Mouse (Mus musculus): Measurements from ENCODE around the gene Raver1.

The Raver1 gene

DNA sequence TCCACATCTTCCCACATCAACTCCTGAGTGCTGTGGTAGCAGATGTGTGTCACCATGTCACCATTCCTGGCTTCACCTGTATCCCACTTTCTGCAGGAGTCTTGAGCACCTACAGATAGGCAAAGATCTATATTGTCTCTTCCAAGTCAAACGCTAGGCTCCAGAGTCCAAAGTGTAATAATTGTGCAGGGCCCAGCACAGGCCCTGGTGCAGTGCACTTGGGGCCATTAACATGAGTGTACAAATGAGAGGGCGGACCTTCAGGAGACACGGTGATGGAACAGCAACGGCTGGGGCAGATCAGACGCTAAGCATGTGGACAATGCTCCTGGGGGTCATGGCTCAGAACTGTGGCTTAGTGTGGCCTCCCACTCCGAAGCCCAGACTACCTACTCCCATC lies 21.9 kb upstream of the Raver1 start:
- in situ Hi-C loops (cut with MboI; ENCODE audit: low pct_unique_long_range_greater_than_20kb in 1 of 2, low sequenced_read_pairs in 2 of 2, unreplicated experiment in 1 of 2) = no loop called here

DNA sequence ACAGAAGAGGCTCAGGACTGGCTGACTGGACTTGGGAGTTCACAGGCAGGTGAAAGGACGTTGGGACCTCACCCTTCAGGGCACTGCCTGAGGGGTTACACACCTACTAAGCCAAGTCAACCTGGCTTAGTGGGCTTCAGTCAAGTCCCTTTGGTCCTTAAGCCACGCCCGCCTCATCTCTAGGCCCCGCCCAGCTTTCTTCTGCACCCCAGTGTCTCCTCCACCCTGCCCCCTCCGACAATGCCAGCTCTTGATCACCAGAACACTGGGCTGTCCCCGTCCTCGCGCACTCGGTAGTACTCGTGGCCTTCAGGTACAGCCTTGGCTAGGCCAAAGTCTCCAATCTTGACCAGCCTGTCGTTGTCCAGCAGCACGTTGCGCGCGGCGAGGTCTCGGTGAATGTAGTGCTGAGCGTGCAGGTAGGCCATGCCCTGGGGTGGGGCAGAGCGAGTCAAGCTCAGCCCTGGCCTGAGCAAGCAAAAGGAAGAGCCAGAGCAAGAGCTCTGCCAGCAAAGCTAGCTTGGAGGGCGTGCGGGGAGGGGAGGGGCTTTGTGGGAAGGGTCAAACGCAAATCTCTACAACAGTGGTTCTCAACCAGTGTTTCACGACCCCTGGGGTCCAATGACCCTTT lies 15.9 kb upstream of the Raver1 start:
- in situ Hi-C loops (cut with MboI; ENCODE audit: low pct_unique_long_range_greater_than_20kb in 1 of 2, low sequenced_read_pairs in 2 of 2, unreplicated experiment in 1 of 2) = no loop called here

DNA sequence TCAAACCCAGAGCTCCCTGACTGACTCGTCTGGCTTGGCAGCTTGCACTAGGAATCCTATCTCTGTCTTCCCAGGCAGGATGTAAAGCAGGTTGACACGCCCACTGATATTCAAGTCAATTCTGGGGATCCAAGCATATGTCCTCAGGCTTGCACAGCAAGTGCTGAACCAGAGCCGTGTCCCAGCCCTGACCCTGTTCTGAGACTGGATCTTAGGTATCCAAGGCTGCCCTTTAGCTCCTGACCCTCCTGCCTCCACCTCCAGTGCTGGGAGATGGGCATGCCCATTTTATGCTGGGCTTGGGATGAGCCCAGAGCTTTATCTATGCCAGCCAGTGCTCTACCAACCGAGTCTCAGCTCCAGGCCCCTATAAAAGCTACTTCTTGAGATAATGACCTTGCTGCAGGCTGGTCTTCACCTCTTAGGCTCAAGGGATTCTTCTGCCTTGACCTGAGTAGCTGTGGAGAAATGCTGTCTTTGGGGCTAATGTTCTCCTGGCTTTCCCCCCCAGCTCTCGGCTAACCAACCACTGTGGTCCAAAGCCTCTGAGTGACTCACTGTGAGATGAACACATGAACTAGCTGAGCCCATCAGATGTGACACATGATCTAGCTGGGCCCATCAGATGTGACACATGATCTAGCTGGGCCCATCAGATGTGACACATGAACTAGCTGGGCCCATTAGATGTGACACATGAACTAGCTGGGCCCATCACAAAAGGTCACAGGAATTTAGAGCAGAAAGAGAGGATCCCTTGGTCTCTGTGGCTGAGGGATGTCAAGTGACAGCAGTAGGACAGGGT lies 14.2 kb upstream of the Raver1 start:
- in situ Hi-C loops (cut with MboI; ENCODE audit: low pct_unique_long_range_greater_than_20kb in 1 of 2, low sequenced_read_pairs in 2 of 2, unreplicated experiment in 1 of 2) = no loop called here

DNA sequence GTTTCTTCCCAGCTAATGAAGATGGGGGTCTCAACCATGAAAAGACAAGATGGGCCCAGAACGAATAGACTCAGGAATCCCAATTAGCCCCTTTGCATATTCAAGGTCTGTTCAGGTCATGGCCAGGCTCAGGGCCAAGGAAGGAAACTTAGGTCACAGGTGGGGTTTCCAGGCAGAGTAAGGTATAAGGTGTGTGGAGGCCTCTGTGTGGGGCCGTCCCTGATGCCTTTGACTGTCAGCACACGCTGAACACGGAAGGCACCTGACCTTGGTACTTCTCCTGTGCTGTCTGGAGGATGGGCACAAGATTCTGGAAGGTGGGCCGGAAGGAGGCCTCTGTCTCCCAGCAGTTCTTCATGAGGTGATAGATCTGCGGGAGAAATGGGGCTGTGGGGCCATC lies 13.0 kb upstream of the Raver1 start:
- in situ Hi-C loops (cut with MboI; ENCODE audit: low pct_unique_long_range_greater_than_20kb in 1 of 2, low sequenced_read_pairs in 2 of 2, unreplicated experiment in 1 of 2) = no loop called here

DNA sequence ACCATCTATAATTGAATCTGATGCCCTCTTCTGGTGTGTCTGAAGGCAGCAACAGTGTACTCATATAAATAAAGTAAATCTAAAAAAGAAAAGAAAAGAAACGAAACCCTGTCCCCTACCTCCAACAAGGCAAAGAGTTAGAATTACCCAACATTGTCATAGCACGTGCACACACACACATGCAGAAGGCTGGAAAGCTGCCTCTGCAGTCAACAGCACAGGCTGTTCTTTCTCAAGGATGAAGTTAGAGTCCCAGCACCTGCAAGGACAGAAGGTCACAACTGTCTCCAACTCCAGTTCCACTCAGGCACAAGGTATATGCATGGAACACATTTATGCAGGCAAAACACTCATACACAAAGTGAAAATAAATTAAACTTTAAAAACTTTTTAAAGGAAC lies 10.3 kb upstream of the Raver1 start:
- in situ Hi-C loops (cut with MboI; ENCODE audit: low pct_unique_long_range_greater_than_20kb in 1 of 2, low sequenced_read_pairs in 2 of 2, unreplicated experiment in 1 of 2) = no loop called here

DNA sequence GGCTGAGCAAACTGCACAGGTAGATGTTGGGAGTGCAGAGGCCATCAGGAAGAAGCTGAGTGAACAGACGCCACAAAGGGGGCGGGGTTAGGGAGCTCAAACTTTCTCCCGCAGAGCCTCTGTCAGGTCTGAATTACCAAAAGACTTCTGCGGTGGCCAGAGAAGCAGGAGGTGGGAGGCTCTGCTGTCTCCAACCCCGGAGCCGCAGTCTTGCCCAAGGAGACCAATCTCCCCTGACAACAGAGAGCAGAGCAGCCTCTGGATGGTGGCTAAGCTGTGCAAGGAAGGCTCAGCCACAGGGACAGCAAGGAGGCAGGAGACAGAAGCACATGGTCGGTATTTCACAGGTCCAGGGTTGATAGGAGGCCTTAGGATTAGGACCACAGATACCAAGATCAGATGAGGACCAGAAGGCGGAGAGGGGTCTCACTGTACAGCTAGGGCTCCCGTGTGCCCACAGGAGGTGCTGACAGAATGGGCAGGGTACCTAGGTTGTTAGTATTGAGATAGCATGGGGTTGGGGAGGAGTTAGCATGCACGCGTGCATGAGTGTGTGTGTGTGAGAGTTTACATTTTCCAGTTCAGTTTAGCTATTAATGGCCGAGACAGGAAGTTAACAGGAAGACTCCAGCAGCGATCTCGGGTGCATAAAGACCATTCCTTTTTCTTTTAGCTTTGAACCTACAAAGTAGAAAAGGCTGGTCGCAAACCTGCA lies 8.8 kb upstream of the Raver1 start:
- in situ Hi-C loops (cut with MboI; ENCODE audit: low pct_unique_long_range_greater_than_20kb in 1 of 2, low sequenced_read_pairs in 2 of 2, unreplicated experiment in 1 of 2) = no loop called here

DNA sequence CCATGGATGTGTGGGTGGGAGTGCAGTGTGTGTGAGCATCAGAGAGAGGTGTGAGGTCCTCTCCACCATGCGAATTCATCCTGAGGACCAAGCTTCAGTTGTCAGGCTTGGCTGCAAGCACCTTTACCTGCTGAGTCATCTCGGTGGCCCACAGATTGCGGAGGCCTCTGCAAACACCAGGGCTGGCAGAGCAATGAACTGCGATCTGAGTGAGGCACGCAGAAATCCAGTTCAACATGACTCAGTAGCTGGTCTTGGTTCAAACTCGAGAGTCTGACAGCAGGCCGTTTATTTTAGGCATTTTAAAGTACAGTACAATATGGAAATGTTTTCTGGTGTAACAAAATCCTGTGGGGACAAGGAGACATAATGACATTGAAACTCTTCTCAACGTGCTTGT lies 6.0 kb upstream of the Raver1 start:
- in situ Hi-C loops (cut with MboI; ENCODE audit: low pct_unique_long_range_greater_than_20kb in 1 of 2, low sequenced_read_pairs in 2 of 2, unreplicated experiment in 1 of 2) = no loop called here

DNA sequence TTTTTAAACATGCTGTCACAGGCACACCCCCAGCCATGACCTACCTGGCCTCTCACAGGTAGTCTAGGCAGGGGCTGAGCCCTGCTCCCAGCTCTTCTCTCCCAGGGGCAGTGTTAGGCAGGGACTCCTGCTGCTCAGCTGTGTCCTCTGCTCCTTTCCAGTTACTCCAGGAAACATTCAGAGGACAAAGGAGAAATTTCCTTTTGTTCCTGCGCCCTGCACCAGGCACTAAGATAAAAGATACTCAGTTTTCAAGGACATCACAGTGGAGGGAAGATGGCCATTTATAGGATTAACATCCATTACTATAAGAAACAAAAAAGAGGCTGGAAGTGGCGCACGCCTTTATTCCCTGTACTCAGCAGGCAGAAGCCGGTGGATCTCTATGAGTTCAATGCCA lies 4.2 kb upstream of the Raver1 start:
- in situ Hi-C loops (cut with MboI; ENCODE audit: low pct_unique_long_range_greater_than_20kb in 1 of 2, low sequenced_read_pairs in 2 of 2, unreplicated experiment in 1 of 2) = no loop called here

DNA sequence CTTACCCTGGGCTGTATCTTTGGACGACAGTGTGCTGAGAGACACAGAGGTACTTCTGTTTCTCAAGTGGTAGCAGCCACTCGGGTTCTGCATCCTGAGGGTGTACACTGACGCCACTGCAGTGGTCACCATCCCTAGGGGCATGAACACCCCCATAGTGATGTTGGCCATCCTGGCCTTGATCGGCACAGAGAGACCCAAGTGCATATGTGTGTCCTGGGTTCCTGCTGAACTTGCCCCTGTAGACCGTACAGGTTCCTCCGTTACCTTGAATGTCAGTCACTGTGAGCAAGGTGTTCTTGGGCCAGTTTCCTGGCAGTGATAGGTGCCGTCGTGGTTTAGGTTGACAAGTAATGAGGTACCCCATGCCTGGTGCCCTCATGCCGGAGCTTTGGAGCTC lies 1.6 kb upstream of the Raver1 start:
- in situ Hi-C loops (cut with MboI; ENCODE audit: low pct_unique_long_range_greater_than_20kb in 1 of 2, low sequenced_read_pairs in 2 of 2, unreplicated experiment in 1 of 2) = no loop called here

DNA sequence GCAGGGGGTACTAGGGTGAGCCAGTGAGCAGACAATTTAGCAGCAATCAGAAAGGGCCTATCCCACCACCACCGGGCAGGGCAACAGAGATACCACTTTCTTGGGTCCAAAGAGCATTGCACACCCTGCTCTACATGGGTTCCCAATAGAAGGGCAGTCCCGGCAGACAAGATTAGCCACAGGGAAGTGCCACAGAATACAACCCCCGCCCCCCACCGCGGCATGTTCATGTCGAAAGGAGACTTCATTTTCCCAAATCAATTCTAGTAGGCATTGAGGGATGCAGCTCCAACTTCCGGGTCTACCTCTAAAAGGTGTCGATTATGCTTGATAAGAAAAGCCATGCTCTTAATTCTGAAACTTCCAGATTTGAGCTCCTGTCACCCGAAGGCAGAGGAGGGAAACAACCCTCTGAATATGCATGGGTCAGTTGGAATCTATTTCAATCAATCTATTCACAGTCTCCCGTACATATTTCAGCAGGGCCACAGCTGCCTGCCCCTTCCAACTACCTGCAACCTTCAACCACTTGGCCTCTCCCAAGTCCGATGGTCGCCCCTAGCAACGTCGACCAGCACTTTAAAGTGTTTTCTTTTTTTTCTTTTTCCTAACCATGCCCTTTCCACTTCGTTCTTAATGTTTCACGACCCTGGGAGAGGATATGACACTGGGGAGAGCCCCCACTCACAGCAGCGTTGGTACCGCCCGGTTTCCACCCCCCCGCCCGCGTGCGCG lies 669 bp downstream of the Raver1 start:
- in situ Hi-C loops (cut with MboI; ENCODE audit: low pct_unique_long_range_greater_than_20kb in 1 of 2, low sequenced_read_pairs in 2 of 2, unreplicated experiment in 1 of 2) = no loop called here

DNA sequence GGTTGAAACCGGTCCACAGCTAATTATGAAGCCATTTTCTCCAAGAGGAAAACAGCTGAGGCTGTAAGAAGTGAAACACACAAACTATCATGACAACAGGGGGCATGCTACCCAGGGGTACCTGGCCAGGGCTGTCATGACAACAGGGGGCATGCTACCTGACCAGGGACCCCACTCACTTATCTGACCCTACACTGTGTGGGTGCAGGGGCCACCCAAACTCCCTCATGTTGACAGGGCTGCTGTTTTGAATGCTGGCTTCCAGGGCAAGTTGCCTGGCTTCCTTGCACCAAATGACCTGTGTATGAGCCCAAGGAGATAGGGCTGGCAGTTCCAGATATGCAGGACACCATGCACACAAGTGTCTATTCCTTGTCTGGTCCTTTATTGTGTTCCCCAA lies 1.3 kb downstream of the Raver1 start:
- in situ Hi-C loops (cut with MboI; ENCODE audit: low pct_unique_long_range_greater_than_20kb in 1 of 2, low sequenced_read_pairs in 2 of 2, unreplicated experiment in 1 of 2) = no loop called here

DNA sequence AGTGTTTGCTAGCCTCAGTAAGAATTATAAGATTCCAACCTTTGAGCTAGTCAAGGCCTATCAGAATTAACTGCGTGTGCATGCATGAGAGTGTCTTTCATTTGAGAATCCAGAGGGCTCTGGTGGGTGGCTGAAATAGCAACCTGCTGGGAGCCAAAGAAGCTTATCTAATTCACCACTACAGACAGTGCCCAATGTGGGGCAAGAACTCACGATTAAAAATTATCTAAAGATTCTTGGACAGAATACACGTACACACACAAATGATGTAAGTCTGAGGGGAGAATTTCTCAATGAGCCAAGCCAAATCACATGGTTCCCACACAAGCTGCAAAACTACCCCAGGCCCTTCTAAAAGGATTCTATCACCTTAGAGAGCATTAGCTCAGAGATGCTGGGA lies 8.5 kb downstream of the Raver1 start:
- in situ Hi-C loops (cut with MboI; ENCODE audit: low pct_unique_long_range_greater_than_20kb in 1 of 2, low sequenced_read_pairs in 2 of 2, unreplicated experiment in 1 of 2) = loop anchor here in 1 of 2 experiments (10.0 kb wide), 1 partner anchor 149 kb away; no protein-coding TSS in a partner anchor

DNA sequence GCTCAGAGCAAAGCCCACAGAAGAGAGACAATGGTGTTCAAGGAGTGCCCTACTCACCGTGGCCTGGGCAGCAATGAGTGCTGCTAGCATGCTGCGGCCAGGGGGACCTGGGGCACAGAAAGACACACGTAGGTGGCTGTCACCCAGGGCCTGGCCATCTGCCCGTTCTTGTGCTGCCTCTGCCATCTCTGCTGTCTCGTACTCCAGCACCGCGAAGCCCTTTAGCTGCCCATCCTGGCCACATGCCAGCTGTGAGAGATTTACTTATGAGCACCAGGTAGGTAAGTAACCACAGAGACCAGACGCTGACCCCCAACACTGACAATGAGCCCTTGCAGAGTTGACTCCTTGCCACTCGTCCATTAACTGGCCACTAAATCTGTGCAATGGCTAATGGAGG lies 10.7 kb downstream of the Raver1 start:
- in situ Hi-C loops (cut with MboI; ENCODE audit: low pct_unique_long_range_greater_than_20kb in 1 of 2, low sequenced_read_pairs in 2 of 2, unreplicated experiment in 1 of 2) = loop anchor here in 1 of 2 experiments (10.0 kb wide), 1 partner anchor 146 kb away; no protein-coding TSS in a partner anchor

DNA sequence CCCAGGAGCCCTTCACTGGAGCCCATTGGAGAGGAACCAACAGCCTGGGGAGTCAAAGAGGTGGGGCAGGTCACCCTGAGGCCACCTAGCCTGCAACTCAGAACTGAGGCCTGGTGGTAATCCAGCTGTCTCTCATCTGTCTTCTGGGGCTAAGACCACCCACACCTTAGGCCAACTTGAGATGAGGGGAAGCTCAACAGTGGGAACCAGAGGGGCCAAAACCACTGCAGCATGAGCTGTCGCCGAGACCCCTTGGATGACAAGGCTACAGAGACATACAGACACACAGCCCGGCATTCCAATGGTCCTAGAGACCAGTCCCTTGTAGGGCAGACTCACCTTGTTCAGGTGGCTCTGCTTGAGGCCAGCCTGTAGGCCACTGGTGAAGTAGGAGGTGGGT lies 16.2 kb downstream of the Raver1 start:
- in situ Hi-C loops (cut with MboI; ENCODE audit: low pct_unique_long_range_greater_than_20kb in 1 of 2, low sequenced_read_pairs in 2 of 2, unreplicated experiment in 1 of 2) = no loop called here

DNA sequence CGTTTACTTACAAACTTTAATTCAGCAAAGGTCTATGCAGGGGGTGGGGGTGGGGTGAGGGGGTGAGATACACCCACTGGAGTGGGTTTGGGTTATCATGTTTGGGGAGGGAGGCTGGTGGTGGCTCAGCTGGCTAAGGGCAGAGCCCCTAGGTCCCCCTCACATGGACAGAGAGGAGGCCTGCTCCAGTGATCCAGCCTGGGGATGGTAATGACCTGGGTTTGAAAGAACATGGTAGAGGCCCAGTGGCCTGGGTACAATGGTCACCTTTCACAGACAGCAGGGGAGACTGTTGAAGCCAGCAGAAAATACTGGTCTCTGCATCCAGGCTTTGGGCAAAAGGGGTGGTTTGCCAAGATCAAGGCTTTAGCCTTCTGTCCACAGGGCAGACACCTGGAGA lies 17.6 kb downstream of the Raver1 start:
- in situ Hi-C loops (cut with MboI; ENCODE audit: low pct_unique_long_range_greater_than_20kb in 1 of 2, low sequenced_read_pairs in 2 of 2, unreplicated experiment in 1 of 2) = no loop called here

DNA sequence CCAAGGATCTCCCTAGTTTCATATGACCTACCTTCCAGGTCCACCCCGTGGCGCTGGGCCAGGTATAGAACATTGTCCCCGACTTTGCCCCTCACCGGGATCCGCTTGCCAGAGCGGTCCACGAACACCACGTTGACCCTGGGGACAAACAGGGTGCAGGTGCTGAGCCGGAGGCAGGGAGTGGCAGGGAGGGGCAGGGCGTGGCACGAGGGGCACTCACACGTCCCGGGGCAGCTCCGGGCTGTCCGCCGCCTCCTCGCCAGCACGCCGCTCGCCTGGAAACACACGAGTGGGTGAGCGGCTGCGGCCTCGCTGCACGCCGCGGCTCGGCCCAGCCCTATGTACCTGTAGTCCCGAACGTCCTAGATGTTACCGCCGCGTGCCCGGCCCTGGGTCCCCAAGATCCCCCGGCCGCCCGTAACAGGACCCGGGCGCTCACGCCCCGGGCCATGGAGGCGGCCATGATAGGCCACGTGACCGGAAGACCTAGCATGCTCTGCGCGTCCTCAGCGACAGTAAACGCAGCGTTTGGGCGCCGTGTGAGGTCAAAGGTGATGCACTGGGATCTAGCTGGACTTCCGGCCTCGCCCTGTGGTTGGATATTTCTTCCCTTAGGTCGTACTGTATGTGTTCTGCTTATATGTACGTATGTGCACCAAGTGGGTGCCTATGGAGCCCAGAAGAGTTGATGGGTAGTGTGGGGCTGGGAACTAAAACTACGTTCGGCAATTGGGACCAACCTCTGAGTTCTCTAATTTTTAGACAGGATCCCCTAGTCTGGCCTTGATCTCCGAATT lies 18.6 kb downstream of the Raver1 start, which contains the start of the genes Gm49373 and Fdx1l:
TSS of gene Gm49373 (minus strand) at position 53 of the 797 bp plus-strand sequence.
TSS of gene Fdx1l (minus strand) at position 571 of the 797 bp plus-strand sequence.
- in situ Hi-C loops (cut with MboI; ENCODE audit: low pct_unique_long_range_greater_than_20kb in 1 of 2, low sequenced_read_pairs in 2 of 2, unreplicated experiment in 1 of 2) = no loop called here

DNA sequence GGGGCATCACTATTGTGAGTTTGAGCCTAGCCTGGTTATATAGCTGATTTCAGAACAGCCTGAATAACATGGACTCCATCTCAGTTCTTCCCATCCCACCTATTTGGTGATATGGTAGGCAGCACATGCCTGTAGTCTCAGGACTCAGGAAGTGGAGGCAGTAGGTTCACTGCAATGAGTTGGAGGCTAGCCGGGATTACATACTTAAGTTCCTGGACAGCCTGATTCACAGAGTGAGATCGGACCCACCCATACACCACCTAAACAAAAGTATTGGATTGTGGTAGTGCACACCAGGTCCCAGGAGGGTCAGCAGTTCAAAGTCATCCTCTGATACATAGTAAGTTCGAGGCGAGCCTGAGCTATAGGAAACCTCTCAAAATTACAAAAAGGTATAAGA lies 19.2 kb downstream of the Raver1 start:
- in situ Hi-C loops (cut with MboI; ENCODE audit: low pct_unique_long_range_greater_than_20kb in 1 of 2, low sequenced_read_pairs in 2 of 2, unreplicated experiment in 1 of 2) = no loop called here
